Mouse (Mus musculus): Measurements from ENCODE around the gene Mrpl46.

DNA sequence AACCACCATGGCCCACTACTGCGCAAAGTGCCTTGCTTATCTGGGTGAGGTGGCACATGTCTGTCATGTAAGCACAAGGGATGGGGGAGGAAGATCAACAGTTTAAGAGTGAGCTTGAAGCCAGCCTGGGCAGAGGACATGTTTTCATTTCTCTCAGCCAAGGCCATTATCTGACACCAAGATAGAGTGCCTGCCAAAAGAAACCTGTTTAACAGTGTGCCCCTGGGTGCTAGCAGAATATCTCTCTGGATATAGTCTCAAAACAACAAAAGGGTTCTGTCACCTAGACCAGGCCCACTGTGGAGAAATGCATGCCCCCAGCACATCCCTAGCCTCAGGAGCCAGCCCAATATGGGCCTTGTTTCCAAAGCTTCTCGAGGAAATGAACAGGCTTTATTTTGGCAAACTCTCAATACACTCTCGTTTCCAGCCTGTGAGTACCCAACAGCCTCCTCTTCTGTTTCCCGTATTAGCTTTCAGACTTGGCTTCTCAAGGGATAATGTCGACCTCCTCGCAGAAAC is 11.3 kb upstream of the Mrpl46 start:
- no peak for TF ChIP-seq CTCF (IDR thresholded peaks at IDR 0.05; ENCODE audit: low read depth)
- no peak for TF ChIP-seq EP300 (IDR thresholded peaks at IDR 0.05; ENCODE audit: low read depth)
